Mouse (Mus musculus): ENCODE results near the gene Hbb-bs. TPM values are rescaled to one million over a fixed set of nuclear protein-coding genes. Genes with fewer than 3 reads are reported as not detected.

Gene Hbb-bs
- polyA plus RNA-seq, 1 experiment from 2014 or later = 51,353 TPM

- Histone ChIP-seq H3K36me3 (replicated peaks; ENCODE audit: insufficient read depth, low read length) (no peaks in the 10 kb centered on the region), H3K4me1 (ENCODE audit: insufficient read depth) (peaks cover 15% of the 10 kb centered on the region), H3K9me3 (ENCODE audit: low read length) (no peaks in the 10 kb centered on the region), H3K27ac (ENCODE audit: low read depth) (peak overlapping the region; percentile 89), H3K27me3 (ENCODE audit: insufficient read depth, low read length) (no peaks in the 10 kb centered on the region), H3K9ac (replicated peaks) (peak overlapping the region; percentile 58), H3K4me2 (ENCODE audit: low read depth, low read length) (peak overlapping the region; percentile 2), H3K4me3 (ENCODE audit: low read depth, low read length) (no peak overlapping the region)
- ATAC-seq = no peak
- TF ChIP-seq CTCF (IDR thresholded peaks at IDR 0.05; ENCODE audit: low read depth) = no peak
- TF ChIP-seq EP300 (IDR thresholded peaks at IDR 0.05; ENCODE audit: low read depth) = no peak
- DNase-seq = no peak
- WGBS (ENCODE audit: insufficient replicate concordance) = 56% methylated on average over 3 of the region's 3 CpGs
These were observed 33.6 kb upstream of the Hbb-bs start for GRCm38 (mm10) chr7:103861531-103861930.

GRCm38 (mm10) chr7:103860855-103861254, 33.0 kb upstream of the Hbb-bs start:
- Histone ChIP-seq H3K36me3 (replicated peaks; ENCODE audit: insufficient read depth, low read length) (no peaks in the 10 kb centered on the region), H3K27me3 (ENCODE audit: insufficient read depth, low read length) (no peaks in the 10 kb centered on the region), H3K27ac (ENCODE audit: low read depth) (peak overlapping the region; percentile 89), H3K4me2 (ENCODE audit: low read depth, low read length) (peak overlapping the region; percentile 2), H3K9ac (replicated peaks) (peak overlapping the region; percentile 58; the same call in 1 of the 2 replicates), H3K9me3 (ENCODE audit: low read length) (no peaks in the 10 kb centered on the region), H3K4me3 (ENCODE audit: low read depth, low read length) (no peak overlapping the region), H3K4me1 (ENCODE audit: insufficient read depth) (peaks cover 15% of the 10 kb centered on the region)
- 39% methylated on average over 1 of the region's 1 CpGs for WGBS (ENCODE audit: insufficient replicate concordance)
- peak; percentile 56 for TF ChIP-seq CTCF (IDR thresholded peaks at IDR 0.05; ENCODE audit: low read depth)
- TF ChIP-seq EP300 (IDR thresholded peaks at IDR 0.05; ENCODE audit: low read depth) = peak; percentile 100
- peak; percentile 92 for DNase-seq
- ATAC-seq = peak; percentile 86

GRCm38 (mm10) chr7:103859076-103859475, 31.2 kb upstream of the Hbb-bs start:
- peak; percentile 99 for TF ChIP-seq EP300 (IDR thresholded peaks at IDR 0.05; ENCODE audit: low read depth)
- TF ChIP-seq CTCF (IDR thresholded peaks at IDR 0.05; ENCODE audit: low read depth) = no peak
- H3K4me3 ChIP-seq (ENCODE audit: low read depth, low read length) = no peak overlapping the region

GRCm38 (mm10) chr7:103854669-103855068, 26.8 kb upstream of the Hbb-bs start:
- Histone ChIP-seq H3K27ac (ENCODE audit: low read depth) (peak overlapping the region; percentile 37; the same call in 1 of the 2 replicates), H3K9me3 (ENCODE audit: low read length) (no peaks in the 10 kb centered on the region), H3K27me3 (ENCODE audit: insufficient read depth, low read length) (no peaks in the 10 kb centered on the region), H3K4me1 (ENCODE audit: insufficient read depth) (no peaks in the 10 kb centered on the region; the same call in 1 of the 2 replicates), H3K9ac (replicated peaks) (no peak overlapping the region), H3K36me3 (replicated peaks; ENCODE audit: insufficient read depth, low read length) (no peaks in the 10 kb centered on the region), H3K4me3 (ENCODE audit: low read depth, low read length) (no peak overlapping the region), H3K4me2 (ENCODE audit: low read depth, low read length) (no peak overlapping the region)
- TF ChIP-seq EP300 (IDR thresholded peaks at IDR 0.05; ENCODE audit: low read depth) (peak; percentile 95), CTCF (IDR thresholded peaks at IDR 0.05; ENCODE audit: low read depth) (no peak)
- no peak for ATAC-seq
- no peak for DNase-seq
- WGBS (ENCODE audit: insufficient replicate concordance) = 49% methylated on average over 1 of the region's 1 CpGs

More at GRCm38 (mm10) chr7:103859076-103859475, 31.2 kb upstream of the Hbb-bs start:
- H3K27me3 ChIP-seq (ENCODE audit: insufficient read depth, low read length) = no peaks in the 10 kb centered on the region
- DNase-seq (peak; percentile 75), ATAC-seq (peak; percentile 90)
- peak overlapping the region; percentile 49 for H3K9ac ChIP-seq (replicated peaks)
- 31% methylated on average over 2 of the region's 2 CpGs for WGBS (ENCODE audit: insufficient replicate concordance)
- no peaks in the 10 kb centered on the region for H3K9me3 ChIP-seq (ENCODE audit: low read length)
- peaks cover 6% of the 10 kb centered on the region for H3K4me1 ChIP-seq (ENCODE audit: insufficient read depth)
- peak overlapping the region; percentile 44 for H3K4me2 ChIP-seq (ENCODE audit: low read depth, low read length)
- H3K27ac ChIP-seq (ENCODE audit: low read depth) = peak overlapping the region; percentile 89
- H3K36me3 ChIP-seq (replicated peaks; ENCODE audit: insufficient read depth, low read length) = no peaks in the 10 kb centered on the region

GRCm38 (mm10) chr7:103853090-103853489, 25.2 kb upstream of the Hbb-bs start, which contains the start of gene Hbb-y:
Hbb-y (minus strand) TSS chr7:103853216.
- no peak within 1 kb of the TSS for H3K4me3 ChIP-seq (ENCODE audit: low read depth, low read length)
- H3K36me3 ChIP-seq (replicated peaks; ENCODE audit: insufficient read depth, low read length) = no peaks in the 10 kb centered on the region
- no peak within 1 kb of the TSS for H3K9ac ChIP-seq (replicated peaks)
- no peaks in the 10 kb centered on the region for H3K27me3 ChIP-seq (ENCODE audit: insufficient read depth, low read length)
- DNase-seq = no peak
- WGBS (ENCODE audit: insufficient replicate concordance) = 66% methylated on average over 2 of the region's 2 CpGs
- ATAC-seq = no peak
- TF ChIP-seq CTCF (IDR thresholded peaks at IDR 0.05; ENCODE audit: low read depth) (no peak), EP300 (IDR thresholded peaks at IDR 0.05; ENCODE audit: low read depth) (no peak)
- H3K27ac ChIP-seq (ENCODE audit: low read depth) = no peak within 1 kb of the TSS; the same call in 1 of the 2 replicates
- no peaks in the 10 kb centered on the region for H3K9me3 ChIP-seq (ENCODE audit: low read length)
- H3K4me1 ChIP-seq (ENCODE audit: insufficient read depth) = no peaks in the 10 kb centered on the region; the same call in 1 of the 2 replicates
- H3K4me2 ChIP-seq (ENCODE audit: low read depth, low read length) = no peak within 1 kb of the TSS

- Histone ChIP-seq H3K36me3 (replicated peaks; ENCODE audit: insufficient read depth, low read length) (no peaks in the 10 kb centered on the region), H3K4me1 (ENCODE audit: insufficient read depth) (no peaks in the 10 kb centered on the region), H3K9ac (replicated peaks) (no peak overlapping the region), H3K27ac (ENCODE audit: low read depth) (no peak overlapping the region), H3K4me3 (ENCODE audit: low read depth, low read length) (no peak overlapping the region), H3K27me3 (ENCODE audit: insufficient read depth, low read length) (no peaks in the 10 kb centered on the region), H3K4me2 (ENCODE audit: low read depth, low read length) (no peak overlapping the region), H3K9me3 (ENCODE audit: low read length) (no peaks in the 10 kb centered on the region)
- ATAC-seq (0 out of 2 replicates have a peak, but pooled peaks have one; percentile 17), DNase-seq (no peak)
- WGBS (ENCODE audit: insufficient replicate concordance) = 23% methylated on average over 2 of the region's 2 CpGs
- no peak for TF ChIP-seq CTCF (IDR thresholded peaks at IDR 0.05; ENCODE audit: low read depth)
- no peak for TF ChIP-seq EP300 (IDR thresholded peaks at IDR 0.05; ENCODE audit: low read depth)
These were observed 16.8 kb upstream of the Hbb-bs start for GRCm38 (mm10) chr7:103844525-103845325.
